Mouse (Mus musculus): ENCODE measurements at regions not wholly inside any gene's neighbourhood (a gene's known extent, or its start where the extent isn't known, plus 50 kb on each side); places are given as distances from the start of the nearest gene placed in this dataset.

DNA sequence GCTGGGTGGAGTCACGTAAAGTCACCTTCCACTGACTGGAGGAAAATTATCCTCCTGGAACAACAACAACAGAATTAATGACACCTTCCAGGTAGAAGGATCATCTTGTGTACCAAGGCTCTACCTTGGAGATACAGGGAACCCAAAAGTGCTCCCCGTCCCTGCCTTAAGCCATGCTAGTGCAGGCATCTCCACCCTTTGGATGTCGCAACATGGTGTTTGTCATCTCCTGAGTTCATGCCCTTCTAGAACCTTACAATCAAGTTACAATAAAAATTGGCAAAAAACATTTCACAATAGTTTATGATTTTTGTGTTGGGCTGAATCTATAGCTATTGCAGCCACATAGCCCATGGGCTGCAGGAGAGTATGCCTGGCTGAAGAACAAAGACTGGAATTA lies 305.5 kb downstream of the Epha4 start:
- ATAC-seq (ENCODE audit: low FRiP score, low TSS enrichment) (no peak), DNase-seq (ENCODE audit: low spot score) (no peak)
- Histone ChIP-seq H3K4me2 (replicated peaks; ENCODE audit: low read depth) (no peak overlapping the region), H3K9me3 (ENCODE audit: control insufficient read depth, low read length) (no peaks in the 10 kb centered on the region), H3K36me3 (ENCODE audit: control insufficient read depth, insufficient read depth, low read length) (no peaks in the 10 kb centered on the region), H3K4me3 (ENCODE audit: low read depth, low read length) (no peak overlapping the region), H3K4me1 (replicated peaks; ENCODE audit: control insufficient read depth, insufficient read depth) (no peaks in the 10 kb centered on the region), H3K27me3 (ENCODE audit: control insufficient read depth, insufficient read depth, low read length) (no peaks in the 10 kb centered on the region), H3K27ac (replicated peaks) (no peak overlapping the region), H3K9ac (ENCODE audit: low read length) (no peak overlapping the region)
- 74% methylated on average over 3 of the region's 3 CpGs for WGBS
- no peak for TF ChIP-seq CTCF (IDR thresholded peaks at IDR 0.05; ENCODE audit: low read depth)
- no peak for TF ChIP-seq EP300 (optimal IDR thresholded peaks at IDR 0.05)

DNA sequence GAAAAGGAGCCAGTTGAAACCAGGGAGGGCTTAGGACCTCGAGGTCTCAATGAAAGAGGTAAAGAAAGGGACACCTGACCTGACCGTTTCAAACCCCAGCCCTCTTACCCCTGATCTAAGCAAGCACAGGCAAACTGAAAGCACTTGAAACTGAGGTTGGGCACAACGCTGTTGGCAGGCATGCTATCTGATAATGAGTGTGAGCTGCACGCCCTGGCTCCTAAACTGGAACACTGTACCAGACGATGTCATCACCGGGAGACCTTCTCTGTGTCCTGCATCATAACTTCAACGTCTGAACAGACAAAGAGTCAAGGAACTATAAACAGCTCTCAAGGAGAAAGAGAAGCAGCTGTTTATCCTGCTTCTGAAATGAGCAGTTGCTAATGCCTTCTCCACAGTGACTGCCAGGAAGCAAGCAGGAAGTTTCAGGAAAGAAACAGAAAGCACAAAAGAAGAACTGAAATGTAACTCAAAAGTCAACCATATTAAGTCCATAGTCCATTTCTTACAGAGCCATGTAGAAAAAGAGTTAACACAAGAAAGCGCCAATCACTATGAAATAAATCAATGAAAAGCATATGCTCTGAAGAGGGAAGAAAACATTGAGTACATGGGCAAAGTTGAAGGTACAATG lies 301.3 kb downstream of the Epha4 start:
- ATAC-seq (ENCODE audit: low FRiP score, low TSS enrichment): peak; percentile 75
- 12% methylated on average over 8 of the region's 8 CpGs for WGBS
- Histone ChIP-seq H3K27ac (replicated peaks) (peak overlapping the region; percentile 13; the same call in 1 of the 2 replicates), H3K9me3 (ENCODE audit: control insufficient read depth, low read length) (no peaks in the 10 kb centered on the region), H3K27me3 (ENCODE audit: control insufficient read depth, insufficient read depth, low read length) (no peaks in the 10 kb centered on the region), H3K4me1 (replicated peaks; ENCODE audit: control insufficient read depth, insufficient read depth) (no peaks in the 10 kb centered on the region), H3K4me3 (ENCODE audit: low read depth, low read length) (peak overlapping the region; percentile 18; the same call in 1 of the 2 replicates), H3K9ac (ENCODE audit: low read length) (no peak overlapping the region), H3K4me2 (replicated peaks; ENCODE audit: low read depth) (peak overlapping the region; percentile 50), H3K36me3 (ENCODE audit: control insufficient read depth, insufficient read depth, low read length) (no peaks in the 10 kb centered on the region)
- peak; percentile 38 for DNase-seq (ENCODE audit: low spot score)
- no peak for TF ChIP-seq CTCF (IDR thresholded peaks at IDR 0.05; ENCODE audit: low read depth)
- TF ChIP-seq EP300 (optimal IDR thresholded peaks at IDR 0.05): no peak

DNA sequence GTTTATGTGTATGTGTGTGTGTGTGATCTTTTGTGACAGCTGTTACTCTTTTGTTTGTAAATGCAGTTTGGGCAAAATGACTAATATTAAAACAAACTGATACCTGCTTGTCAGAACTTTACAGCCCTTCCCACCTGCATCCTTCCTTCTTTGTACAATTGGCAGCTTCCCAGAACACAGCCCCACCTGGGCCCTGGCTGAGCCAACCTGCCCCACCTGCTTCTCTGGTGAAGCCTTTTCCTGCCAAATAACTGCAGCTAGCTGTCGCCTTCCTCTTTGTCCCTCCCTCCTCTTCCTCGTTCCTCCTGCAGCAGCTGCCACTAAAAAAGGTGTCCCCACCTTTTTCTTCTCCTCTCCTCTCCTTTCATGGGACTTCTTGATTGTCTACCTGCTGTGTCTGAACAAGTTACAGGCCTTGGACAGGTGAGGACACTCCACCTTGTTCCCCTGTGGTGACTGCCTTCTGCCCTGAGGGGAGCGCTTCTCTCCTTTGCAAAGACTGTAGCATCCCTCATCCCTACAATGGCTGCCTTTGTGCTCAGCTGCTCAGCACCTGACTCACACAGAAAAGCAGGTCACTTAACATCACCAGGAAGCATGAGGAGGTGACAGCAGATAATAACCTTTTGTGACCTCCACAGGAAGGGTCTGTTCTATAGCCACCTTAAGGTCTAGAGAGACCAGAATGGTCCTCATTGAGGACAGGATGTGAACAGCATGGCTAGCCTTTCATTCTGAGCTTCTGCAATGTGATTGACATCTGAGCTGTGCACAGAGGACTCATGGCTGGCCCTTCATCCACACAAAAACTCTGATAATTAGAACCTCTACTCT lies 295.2 kb downstream of the Epha4 start:
- ATAC-seq (ENCODE audit: low FRiP score, low TSS enrichment): no peak
- Histone ChIP-seq H3K9me3 (ENCODE audit: control insufficient read depth, low read length) (no peaks in the 10 kb centered on the region), H3K27me3 (ENCODE audit: control insufficient read depth, insufficient read depth, low read length) (no peaks in the 10 kb centered on the region), H3K9ac (ENCODE audit: low read length) (no peak overlapping the region), H3K4me2 (replicated peaks; ENCODE audit: low read depth) (no peak overlapping the region), H3K27ac (replicated peaks) (no peak overlapping the region), H3K36me3 (ENCODE audit: control insufficient read depth, insufficient read depth, low read length) (no peaks in the 10 kb centered on the region), H3K4me1 (replicated peaks; ENCODE audit: control insufficient read depth, insufficient read depth) (no peaks in the 10 kb centered on the region), H3K4me3 (ENCODE audit: low read depth, low read length) (no peak overlapping the region)
- peak; percentile 19 for DNase-seq (ENCODE audit: low spot score)
- TF ChIP-seq CTCF (IDR thresholded peaks at IDR 0.05; ENCODE audit: low read depth): no peak
- TF ChIP-seq EP300 (optimal IDR thresholded peaks at IDR 0.05): no peak
- 58% methylated on average over 3 of the region's 3 CpGs for WGBS

DNA sequence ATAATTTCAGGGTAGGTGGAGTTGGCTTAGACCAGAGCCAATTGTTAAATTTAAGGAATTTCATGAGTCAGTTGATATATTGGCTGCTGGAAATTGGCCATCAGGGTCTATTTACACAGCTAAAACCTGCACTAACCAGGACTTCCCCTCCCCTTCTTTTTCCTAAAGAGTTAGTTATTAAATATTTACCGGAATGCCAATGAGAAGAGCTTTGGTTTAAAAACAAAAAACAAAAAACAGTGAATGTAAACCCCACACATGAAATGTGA lies 294.6 kb downstream of the Epha4 start:
- DNase-seq (ENCODE audit: low spot score): no peak
- WGBS: 33% methylated on average over 1 of the region's 1 CpGs
- Histone ChIP-seq H3K4me3 (ENCODE audit: low read depth, low read length) (no peak overlapping the region), H3K4me2 (replicated peaks; ENCODE audit: low read depth) (no peak overlapping the region), H3K27ac (replicated peaks) (no peak overlapping the region), H3K4me1 (replicated peaks; ENCODE audit: control insufficient read depth, insufficient read depth) (no peaks in the 10 kb centered on the region), H3K9me3 (ENCODE audit: control insufficient read depth, low read length) (no peaks in the 10 kb centered on the region), H3K36me3 (ENCODE audit: control insufficient read depth, insufficient read depth, low read length) (no peaks in the 10 kb centered on the region), H3K9ac (ENCODE audit: low read length) (no peak overlapping the region), H3K27me3 (ENCODE audit: control insufficient read depth, insufficient read depth, low read length) (no peaks in the 10 kb centered on the region)
- ATAC-seq (ENCODE audit: low FRiP score, low TSS enrichment): no peak
- no peak for TF ChIP-seq CTCF (IDR thresholded peaks at IDR 0.05; ENCODE audit: low read depth)
- no peak for TF ChIP-seq EP300 (optimal IDR thresholded peaks at IDR 0.05)

DNA sequence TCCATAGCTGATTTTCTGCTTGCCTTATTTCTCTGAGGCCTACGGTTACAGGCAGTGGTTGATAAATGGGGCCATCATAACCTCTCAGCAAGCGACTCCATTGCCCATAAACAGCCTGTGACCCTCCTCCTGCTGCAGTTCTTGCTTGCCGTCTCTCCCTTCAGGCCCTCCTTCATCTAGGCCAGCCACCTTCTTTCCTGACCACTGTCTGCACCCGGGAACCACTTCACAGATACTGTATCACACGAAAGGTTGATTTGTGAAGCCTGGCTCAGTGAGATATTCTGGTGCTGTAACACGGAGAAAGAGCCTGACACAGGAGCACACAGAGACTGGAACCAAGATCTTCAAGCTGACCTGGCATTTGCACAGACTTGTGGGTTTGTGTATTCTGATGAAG lies 294.1 kb downstream of the Epha4 start:
- Histone ChIP-seq H3K4me1 (replicated peaks; ENCODE audit: control insufficient read depth, insufficient read depth) (no peaks in the 10 kb centered on the region), H3K27me3 (ENCODE audit: control insufficient read depth, insufficient read depth, low read length) (no peaks in the 10 kb centered on the region)

DNA sequence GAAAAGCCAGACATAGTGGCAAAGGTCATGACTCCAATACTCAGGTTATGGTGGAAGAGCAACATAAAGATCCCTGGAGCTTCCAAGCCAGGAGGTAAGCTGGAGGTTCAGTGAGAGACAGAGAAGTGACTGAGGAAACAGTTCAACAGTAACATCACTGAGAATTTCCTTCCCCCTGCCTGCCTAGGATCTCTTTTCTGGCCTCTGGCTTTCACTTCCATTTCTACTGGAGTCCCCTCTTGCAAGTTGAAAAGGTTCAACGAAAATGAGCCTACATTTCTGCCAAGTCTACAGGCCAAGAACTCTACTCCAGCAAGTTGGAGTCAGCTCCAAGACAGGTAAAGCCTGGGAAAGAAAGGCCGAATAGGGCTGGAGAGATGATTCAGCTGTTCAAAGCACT lies 293.0 kb downstream of the Epha4 start:
- no peak overlapping the region for H3K27ac ChIP-seq (replicated peaks)
- no peak for DNase-seq (ENCODE audit: low spot score)
- ATAC-seq (ENCODE audit: low FRiP score, low TSS enrichment): no peak
- no peak overlapping the region for H3K4me2 ChIP-seq (replicated peaks; ENCODE audit: low read depth)
- H3K9me3 ChIP-seq (ENCODE audit: control insufficient read depth, low read length): no peaks in the 10 kb centered on the region
- H3K27me3 ChIP-seq (ENCODE audit: control insufficient read depth, insufficient read depth, low read length): no peaks in the 10 kb centered on the region
- WGBS: 74% methylated on average over 2 of the region's 2 CpGs
- no peak overlapping the region for H3K4me3 ChIP-seq (ENCODE audit: low read depth, low read length)
- H3K9ac ChIP-seq (ENCODE audit: low read length): no peak overlapping the region
- no peak for TF ChIP-seq EP300 (optimal IDR thresholded peaks at IDR 0.05)
- TF ChIP-seq CTCF (IDR thresholded peaks at IDR 0.05; ENCODE audit: low read depth): no peak
- H3K36me3 ChIP-seq (ENCODE audit: control insufficient read depth, insufficient read depth, low read length): no peaks in the 10 kb centered on the region
- no peaks in the 10 kb centered on the region; the same call in 1 of the 2 replicates for H3K4me1 ChIP-seq (replicated peaks; ENCODE audit: control insufficient read depth, insufficient read depth)

More for the DNA sequence above, 294.1 kb downstream of the Epha4 start:
- no peak overlapping the region for H3K4me2 ChIP-seq (replicated peaks; ENCODE audit: low read depth)
- no peak overlapping the region for H3K4me3 ChIP-seq (ENCODE audit: low read depth, low read length)
- no peaks in the 10 kb centered on the region for H3K9me3 ChIP-seq (ENCODE audit: control insufficient read depth, low read length)
- ATAC-seq (ENCODE audit: low FRiP score, low TSS enrichment) (no peak), DNase-seq (ENCODE audit: low spot score) (no peak)
- H3K36me3 ChIP-seq (ENCODE audit: control insufficient read depth, insufficient read depth, low read length): no peaks in the 10 kb centered on the region
- H3K27ac ChIP-seq (replicated peaks): no peak overlapping the region
- TF ChIP-seq EP300 (optimal IDR thresholded peaks at IDR 0.05): no peak
- no peak for TF ChIP-seq CTCF (IDR thresholded peaks at IDR 0.05; ENCODE audit: low read depth)
- no peak overlapping the region for H3K9ac ChIP-seq (ENCODE audit: low read length)
- WGBS: 69% methylated on average over 6 of the region's 6 CpGs

Measured in stomach, postnatal 0 days (tissue).